Mouse (Mus musculus): ENCODE measurements around the gene Prr19.
A peak's percentile ranks its signal among the peaks of the same experiment; 100 is the strongest.

Gene Prr19

DNA sequence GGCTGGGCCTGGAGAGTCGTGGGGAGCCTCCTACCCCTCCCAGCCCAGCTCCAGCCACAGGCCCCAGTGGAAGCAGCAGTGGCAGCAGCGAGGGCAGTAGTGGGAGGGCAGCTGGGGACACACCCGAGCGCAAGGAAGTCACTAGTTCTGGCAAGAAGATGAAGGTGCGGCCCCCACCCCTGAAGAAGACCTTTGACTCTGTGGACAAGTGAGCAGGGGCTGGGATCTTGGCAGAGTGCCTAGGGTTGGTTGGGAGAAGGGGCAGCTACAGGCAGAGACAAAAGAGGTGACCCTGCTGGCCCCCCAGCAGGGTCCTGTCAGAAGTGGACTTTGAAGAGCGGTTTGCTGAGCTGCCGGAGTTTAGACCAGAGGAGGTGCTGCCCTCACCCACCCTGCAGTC lies 9.1 kb upstream of the Prr19 start:
- DNase-seq (ENCODE audit: low spot score in 2 of 2), result no peak

DNA sequence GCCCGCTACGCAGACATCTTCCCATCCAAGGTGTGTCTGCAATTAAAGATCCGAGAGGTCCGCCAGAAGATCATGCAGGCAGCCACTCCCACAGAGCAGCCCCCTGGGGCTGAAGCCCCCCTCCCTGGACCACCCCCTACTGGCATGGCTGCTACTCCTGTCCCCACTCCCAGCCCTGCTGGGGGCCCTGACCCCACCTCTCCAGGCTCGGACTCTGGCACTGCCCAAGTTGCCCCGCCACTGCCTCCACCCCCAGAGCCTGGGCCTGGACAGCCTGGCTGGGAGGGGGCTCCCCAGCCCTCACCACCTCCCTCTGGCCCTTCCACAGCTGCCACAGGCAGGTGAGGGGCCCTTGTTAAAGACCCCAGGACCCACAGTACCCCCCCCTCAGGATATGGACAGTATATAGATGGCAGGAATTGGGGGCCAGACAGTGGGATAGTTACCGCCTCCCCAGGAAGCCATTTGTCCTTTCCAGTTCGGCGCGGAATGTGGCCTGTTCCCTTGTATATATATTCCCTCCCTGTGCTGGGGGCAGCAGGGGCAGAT lies 7.9 kb upstream of the Prr19 start:
- no peak for DNase-seq (ENCODE audit: low spot score in 2 of 2)

DNA sequence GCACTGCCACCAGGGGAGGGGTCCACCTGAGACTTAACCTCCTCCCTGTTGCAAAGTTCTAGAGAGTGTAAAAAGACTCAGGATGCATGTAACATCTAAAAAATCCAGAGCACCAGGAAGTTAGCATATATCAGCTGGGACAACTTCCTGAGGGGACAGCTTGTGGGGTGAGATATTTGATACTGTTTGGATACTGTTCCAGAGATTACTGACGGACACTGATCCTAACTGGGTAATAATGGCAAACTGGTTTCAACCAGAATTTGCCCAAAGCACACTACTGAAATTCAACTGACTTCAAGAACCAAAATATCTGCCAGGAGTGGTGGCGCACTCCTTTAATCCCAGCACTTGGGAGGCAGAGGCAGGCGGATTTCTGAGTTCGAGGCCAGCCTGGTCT lies 6.7 kb upstream of the Prr19 start:
- no peak for DNase-seq (ENCODE audit: low spot score in 2 of 2)

DNA sequence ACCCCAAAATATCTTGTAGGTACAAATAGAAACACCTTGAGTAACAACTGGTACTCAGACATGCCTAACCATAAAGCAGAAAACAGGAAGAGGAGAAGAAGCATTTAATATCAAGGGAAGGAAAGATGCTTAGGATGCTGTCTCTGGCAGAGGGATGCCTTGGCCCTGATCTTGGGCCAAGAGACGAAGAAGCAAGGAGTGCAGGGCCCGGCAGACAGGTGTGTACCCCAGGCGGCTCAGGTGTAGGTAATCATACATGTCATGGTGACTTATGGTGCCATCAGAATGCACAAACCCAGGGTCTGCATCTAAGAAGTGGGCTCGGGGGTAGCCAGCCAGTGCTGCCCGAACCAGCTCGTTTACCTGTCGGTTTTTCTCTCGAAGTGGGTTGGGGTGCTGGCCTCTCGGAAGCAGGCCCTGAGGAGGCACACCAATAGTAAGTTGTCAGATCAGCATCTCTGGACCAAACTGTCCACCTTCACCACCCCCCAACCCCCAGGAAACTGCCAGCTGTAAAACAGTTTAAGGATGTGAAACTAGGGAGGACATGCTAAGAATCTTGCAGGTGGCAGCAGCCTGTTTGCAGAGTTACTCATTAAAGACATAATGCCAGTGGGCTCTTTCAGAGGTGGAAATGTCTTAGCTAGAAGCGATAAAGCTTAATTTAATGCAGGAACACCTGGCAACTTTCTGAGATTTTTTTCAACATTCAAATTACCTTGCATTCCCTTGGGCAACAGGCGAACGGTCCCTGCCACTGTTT lies 6.1 kb upstream of the Prr19 start:
- no peak for DNase-seq (ENCODE audit: low spot score in 2 of 2)

DNA sequence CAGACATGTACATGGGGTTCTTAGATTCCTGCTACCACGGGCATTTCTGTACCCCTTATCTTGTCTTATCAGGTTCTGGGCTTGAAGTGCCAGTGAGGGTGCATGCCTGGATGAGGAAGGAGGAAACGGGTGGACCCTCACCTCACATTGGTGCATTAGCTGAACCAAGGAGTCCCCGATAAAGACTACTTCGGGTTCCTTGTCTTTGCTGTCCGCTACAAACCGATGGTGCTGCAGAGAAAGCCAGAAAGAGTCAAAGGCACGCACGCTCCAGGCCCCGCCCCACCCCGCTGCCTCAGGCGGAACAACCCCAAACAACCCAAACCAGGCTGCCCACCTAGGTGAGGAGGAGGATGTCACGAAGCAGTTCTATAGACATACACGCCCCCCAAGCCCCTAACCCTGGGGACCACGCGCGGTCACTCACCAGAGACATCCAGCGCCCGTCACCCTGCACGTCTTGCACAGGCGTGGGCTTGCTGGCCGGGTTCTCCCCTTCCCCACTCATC lies 4.2 kb upstream of the Prr19 start:
- no peak for DNase-seq (ENCODE audit: low spot score in 2 of 2)

DNA sequence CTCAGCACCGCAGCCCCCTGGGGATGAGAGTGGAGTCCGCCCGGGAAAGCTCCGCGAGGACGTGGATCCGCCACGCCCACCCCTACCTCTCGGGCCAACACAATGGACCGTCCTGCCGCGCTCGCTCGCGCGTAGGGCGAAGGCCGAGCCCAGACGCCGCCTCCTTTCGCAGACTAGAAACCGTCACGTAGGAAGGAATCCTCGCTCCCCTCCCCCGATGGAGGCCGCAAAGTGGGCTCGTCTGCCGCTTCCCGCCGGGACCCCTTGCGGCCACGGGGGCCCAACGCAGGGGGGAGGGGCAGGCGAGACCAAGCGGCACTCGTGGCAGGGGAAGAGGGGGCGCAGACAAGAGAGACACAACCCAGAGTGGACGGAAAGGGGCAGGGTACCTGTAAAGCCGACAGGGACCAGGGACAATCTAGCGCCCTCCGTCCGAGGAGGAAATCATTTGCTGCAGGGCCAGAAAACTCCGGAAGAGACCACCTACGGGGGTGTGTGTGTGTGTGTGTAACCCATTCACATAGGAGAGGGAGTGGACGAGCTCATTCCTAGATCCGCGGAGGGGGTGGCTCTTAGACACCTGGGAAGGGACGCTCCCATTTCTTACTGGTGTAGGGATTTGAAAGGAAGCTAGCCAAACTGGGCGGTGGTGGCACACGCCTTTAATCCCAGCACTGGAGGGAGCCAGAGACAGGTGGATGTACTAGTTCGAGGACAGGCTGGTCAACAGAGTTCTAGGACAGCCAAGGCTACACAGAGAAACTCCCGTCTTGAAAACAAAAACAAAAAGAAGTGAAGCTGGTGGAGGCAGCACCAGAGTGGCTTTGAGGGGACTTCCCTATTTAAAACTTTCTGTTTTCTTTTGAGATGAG lies 3.5 kb upstream of the Prr19 start, which contains the start of gene Pafah1b3:
Pafah1b3 (minus strand) TSS at position 533 of the 872 bp plus-strand sequence.
- DNase-seq (ENCODE audit: low spot score in 2 of 2), result peak; percentile 73 to 75

DNA sequence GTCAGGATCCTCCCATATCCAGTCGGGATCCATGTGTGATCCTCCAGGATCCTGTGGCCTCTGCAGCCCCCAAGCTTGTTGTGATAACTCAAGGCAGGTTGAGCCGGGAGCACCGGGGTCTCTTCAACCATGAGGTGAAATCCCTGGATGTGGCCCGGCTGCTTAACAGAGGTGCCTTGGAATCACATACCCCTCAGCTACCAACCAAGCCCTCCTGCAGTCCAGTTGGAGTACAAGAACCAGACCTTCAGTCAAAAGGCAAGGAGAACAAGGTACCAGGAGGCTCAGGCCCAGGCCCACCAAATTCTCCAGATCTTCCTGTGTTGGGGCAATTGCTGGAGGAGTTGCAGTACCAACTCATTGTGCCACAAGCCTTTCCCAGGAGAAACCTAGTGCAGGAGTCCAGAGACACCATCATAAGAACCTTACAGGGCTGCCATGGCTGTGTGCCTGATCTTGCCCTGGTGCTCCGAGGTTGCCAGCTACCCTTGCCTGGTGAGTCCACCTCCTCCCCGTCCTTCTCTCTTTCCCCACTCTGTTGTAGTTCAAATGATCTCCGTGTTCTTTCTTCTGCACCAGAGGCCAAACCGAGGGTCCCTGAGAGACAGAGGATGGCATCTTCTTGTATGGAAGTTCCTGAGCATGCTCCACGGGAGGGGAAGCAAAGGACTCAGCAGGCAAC lies 1.9 kb downstream of the Prr19 start:
- no peak for DNase-seq (ENCODE audit: low spot score in 2 of 2)

DNA sequence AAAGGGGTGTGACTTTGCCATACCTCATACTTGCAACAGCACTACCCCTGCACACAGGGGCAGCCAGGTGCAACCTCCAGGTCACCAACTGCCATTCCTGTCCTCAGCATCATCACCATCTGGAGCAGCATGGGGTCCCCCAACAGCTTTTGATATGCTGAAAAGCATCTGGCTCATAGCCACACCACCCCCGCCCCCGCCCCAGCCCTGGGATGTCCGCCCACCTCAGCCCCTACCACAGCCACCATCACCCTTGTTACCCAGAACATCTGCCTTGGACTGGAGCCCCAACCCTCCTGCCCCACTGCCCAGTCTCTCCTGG lies 2.4 kb downstream of the Prr19 start:
- no peak for DNase-seq (ENCODE audit: low spot score in 2 of 2)

DNA sequence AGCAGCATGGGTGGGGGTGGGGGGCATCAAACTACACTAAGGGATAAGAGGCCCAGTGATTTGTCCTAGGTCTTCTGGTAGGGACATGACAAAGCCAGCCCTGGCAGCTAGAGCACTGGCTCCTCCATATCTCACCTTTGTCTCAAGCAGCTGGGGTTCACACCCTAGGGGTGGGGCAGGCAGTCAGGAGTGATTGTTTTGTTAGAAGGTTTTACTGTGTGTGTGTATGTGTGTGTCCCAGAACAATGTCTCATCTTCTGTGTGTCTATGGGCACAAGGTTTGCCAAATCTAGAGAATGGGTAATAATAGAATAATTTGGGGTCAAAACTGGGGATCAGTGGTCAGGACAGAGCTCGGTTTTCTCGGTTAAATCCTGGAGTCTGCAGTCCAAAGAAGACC lies 4.3 kb downstream of the Prr19 start:
- DNase-seq (ENCODE audit: low spot score in 2 of 2), result no peak

DNA sequence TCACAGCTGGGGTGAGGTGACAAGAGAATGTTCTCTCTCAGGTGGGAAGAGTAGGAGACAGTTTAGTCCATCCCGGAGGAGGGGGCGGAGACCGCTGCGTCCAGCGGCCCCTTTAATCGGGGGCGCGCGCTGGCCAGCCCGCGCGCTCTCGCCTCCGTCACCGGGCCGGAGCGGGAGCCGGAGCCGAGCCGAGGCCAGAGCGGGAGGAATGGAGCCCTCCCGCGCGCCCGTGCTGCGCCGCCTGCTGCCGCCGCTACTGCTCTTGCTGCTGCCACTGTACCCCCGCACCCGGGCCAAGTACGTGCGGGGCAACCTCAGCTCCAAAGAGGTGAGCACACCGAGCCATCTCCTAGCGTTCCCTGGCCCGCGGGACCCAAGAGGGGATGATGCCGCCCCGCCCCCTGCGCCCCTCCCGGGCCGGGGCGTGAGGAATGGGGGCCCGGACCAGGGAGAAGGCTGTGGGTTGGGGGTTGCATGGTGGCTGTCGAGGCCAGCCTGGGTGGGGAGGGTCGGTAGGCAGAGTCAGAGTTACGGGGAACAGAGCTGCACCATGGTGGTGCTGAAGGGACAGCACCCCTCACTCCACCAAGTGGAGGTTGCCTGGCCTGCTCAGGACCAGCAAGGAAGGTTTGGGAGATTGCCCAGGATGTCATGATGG lies 4.9 kb downstream of the Prr19 start, which contains the start of gene Tmem145:
Tmem145 (plus strand) TSS at position 151 of the 658 bp plus-strand sequence.
- DNase-seq (ENCODE audit: low spot score in 2 of 2), result no peak

DNA sequence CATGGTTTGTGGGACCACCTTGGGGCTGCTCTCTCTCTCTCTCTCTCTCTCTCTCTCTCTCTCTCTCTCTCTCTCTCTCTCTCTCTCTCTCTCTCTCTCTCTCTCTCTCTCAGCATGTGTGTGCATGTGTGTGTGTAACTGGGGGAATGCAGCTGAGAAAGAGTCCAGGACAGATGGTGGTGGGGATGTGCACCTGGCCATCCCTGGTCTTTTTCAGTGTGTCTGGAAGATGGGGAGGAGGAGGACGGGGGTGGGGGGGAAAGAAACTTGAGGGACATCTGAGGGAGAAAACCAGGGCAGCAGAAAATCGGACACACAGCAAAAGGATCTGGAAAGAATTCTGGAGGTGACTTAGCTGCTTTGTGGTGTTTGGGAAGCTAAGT lies 5.4 kb downstream of the Prr19 start:
- DNase-seq (ENCODE audit: low spot score in 2 of 2), result no peak

DNA sequence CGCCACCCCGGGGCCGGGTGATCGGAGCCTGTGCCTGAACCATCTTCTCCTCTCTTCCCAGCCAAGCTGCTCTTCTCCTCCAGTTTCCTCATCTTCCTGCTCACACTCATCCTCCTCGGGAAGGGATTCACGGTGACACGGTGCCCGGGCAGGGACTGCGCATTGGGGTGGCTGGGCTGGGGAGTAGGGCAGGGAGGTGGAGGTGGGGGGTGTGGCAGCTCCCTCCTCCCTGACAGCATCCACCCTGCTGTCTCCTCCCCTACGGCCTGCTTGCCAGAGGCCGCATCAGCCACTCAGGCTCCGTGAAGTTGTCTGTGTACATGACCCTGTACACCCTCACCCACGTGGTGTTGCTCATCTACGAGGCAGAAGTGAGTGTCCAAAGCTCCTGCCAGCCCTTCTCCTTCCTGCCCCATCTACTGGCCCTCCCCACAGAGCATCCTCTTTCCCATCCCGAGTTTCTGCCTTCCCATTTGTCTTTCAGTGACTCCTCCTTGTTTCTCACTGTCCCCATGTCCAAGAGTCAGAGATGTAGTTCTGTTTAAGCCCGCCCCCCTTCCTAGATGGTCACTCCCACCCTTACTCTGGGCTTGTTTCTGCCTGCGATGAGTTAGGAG lies 7.6 kb downstream of the Prr19 start:
- no peak for DNase-seq (ENCODE audit: low spot score in 2 of 2)

DNA sequence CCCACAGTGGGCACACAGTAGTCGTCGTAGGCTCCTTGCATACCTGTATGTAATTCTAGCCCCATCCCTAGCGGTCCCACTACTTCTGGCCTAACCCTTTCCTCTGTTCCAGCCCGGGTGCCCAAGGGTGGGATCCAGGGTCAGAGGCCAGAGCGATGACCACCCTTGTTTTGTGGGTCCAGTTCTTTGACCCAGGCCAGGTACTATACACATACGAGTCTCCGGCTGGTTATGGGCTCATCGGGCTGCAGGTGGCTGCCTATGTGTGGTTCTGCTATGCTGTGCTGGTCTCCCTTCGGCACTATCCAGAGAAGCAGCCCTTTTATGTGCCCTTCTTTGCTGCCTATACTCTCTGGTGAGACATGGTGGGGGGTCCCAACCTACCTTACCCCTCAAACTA lies 8.2 kb downstream of the Prr19 start:
- DNase-seq (ENCODE audit: low spot score in 2 of 2), result no peak

DNA sequence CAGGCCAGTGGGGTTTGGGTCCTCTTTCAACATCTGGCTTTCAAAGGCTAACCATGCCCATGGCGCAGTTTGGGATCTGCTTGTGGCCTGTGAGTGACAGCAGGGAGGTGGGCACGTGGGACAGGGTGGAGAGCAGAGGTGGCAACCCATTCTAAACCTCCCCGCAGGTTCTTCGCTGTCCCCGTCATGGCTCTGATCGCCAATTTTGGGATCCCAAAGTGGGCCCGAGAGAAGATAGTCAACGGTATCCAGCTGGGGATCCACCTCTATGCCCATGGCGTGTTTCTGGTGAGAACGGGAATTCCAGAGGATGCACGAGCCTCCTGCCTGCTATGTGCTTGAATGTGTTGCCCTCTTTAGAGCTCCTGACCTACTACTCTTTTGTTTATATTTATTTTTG lies 10.0 kb downstream of the Prr19 start:
- DNase-seq (ENCODE audit: low spot score in 2 of 2), result no peak

DNA sequence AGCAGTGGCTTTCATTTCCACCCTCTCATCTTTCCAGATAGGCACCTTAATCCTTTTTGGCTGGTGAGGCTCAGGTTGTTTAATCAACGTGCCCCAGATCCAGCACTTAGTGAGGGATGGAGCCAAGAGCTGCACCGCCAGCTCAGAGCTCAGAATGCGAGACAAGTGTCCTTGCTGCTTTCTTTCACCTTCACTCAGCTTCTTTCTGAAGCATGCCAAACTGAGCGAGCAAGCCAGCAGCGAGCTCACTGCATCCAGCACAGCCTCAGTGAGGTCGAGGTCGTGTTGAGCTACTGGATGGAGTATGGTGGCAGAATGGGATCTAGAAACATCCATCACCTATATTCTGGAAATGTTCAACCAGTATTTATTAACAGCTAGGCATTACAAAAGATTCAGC lies 12.1 kb downstream of the Prr19 start:
- DNase-seq (ENCODE audit: low spot score in 2 of 2), result no peak

DNA sequence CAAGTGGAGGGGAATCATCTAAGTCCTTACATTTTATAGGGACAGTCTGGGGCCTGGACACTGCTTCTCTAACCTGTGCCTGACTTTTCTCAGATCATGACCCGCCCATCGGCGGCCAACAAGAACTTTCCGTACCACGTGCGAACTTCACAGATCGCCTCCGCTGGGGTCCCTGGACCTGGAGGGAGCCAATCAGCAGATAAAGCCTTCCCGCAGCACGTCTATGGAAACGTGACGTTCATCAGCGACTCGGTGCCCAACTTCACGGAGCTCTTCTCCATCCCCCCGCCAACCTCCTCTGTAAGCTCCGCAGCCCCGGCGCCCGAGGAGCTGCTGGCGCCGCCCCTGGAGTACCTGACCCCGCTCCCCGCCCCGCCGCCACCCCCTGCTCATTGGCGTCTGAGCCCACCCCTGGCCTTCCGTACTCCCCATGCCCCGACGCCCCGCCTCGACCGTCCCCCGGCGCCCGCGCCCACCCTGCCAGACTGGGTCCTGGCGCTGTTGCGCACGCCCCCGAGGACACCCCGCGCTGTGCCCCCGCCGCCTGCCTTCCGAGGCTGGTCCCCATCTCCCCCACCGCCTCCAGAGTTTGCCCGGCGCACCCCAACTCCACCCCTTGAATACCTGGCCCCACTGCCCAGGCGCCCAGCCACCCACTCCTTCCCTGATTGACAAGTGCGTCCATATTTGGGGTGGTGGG lies 13.5 kb downstream of the Prr19 start:
- no peak for DNase-seq (ENCODE audit: low spot score in 2 of 2)

DNA sequence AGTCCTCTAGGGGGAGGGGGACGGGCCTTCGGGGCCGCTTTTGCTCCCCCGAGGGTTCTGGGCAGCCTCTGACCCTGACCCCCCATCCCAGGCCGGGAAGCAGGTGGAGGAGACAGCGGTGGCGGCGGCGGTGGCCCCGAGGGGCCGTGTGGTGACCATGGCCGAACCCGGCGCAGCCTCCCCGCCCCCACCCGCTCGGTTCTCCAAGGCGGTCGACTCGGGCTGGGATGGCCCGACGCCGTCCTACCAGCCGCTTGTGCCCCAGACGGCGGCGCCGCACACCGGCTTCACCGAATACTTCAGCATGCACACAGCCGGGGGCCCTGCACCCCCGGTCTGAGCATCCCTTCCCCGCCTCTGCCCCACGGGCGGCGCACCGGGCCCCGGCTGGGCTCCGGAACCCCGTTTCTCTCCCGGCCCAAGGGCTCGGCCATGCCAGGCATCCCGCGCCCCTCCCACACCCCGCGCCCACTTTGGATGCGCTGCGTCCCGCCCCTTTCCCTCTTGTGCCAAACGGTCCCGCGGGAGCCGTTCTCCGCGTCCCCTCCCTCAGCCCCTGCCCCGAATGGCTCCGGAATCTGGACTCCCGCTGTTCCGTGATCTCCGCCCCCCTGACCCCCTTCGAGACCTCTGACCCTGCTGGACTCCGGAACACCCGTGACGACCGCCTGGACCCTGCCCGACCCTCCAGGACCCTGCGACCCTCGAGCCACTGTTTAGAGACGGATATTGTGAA lies 14.3 kb downstream of the Prr19 start:
- no peak for DNase-seq (ENCODE audit: low spot score in 2 of 2)

DNA sequence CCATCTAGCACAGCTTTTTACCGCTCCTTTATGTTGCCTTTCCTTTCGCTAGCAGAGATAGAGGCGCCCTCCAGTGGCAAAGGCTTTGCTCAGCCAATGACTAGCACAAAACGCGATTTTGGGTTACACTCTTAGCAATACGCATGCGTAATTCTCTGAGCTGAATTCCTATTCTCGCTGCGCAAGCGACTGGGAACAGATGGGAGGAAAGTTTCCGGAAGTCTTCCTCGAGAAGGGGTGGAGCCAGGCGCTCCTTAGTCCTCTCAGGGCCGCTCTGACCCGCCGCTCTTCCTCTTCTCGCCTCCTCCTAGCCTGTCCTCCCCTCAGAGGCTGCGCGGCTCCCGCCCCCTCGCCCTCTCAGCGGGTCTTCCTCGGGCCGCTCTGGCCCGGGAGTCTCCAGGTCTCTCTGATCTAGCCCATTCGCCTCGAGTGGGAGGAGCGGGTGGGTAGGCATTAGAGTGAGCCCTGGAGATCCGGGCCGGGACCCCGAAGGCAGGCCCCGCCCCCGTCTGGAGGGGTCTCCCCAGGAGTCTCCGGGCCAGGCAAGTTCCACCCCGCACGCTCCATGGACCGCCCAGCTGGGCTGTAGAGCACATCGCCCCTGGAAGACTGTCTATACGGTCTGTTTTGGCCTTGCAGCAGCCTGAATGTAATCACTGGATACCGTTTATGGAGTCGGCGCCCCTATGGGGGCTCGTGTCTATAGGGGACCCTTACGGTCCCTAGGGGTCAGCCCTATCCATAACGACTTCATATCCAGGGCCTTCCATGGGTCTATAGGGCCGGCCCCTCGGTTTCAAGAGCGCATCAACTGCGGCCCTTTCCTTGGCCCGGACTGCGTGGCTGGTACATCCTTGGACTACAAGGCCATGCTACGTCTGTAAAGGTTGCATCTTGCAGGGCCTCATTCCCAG lies 15.6 kb downstream of the Prr19 start, which contains the start of gene Megf8:
Megf8 (plus strand) TSS at position 633 of the 914 bp plus-strand sequence.
- peak; percentile 87 to 93 for DNase-seq (ENCODE audit: low spot score in 2 of 2)
